Mouse (Mus musculus): ENCODE data around the gene B9d2. TPM values are rescaled to one million over a fixed set of nuclear protein-coding genes. Genes with fewer than 3 reads are reported as not detected.
A peak's percentile ranks its signal among the peaks of the same experiment; 100 is the strongest.

Gene B9d2
- polyA plus RNA-seq, 1 experiment from 2014 or later, result 30.3 TPM

DNA sequence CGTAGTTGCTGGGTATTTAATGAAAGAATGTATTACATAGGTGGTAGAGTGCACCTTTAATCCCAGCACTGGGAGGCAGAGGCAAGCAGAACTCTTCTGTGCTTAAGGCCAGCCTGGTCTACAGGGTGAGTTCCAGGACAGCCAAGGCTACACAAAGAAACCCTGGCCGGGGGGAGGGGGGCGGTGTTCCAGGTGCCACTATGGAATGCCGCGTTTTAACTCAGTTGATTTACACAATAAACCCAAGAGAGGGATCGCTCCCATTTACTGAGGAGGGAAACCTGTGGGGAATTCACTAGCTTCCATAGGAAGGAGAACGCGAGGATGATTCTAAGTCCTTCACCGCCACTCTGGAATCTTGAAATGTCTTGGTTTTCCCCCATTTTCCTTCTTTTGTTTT is 10.9 kb upstream of the B9d2 start:
- H3K4me2 ChIP-seq (ENCODE audit: low read depth, low read length), result no peak overlapping the region
- 79% methylated on average over 9 of the region's 9 CpGs for WGBS
- no peak overlapping the region for H3K27ac ChIP-seq (ENCODE audit: low read length)
- H3K27me3 ChIP-seq (ENCODE audit: control insufficient read depth, insufficient read depth, low read length), result peaks cover 12% of the 10 kb centered on the region
- no peak overlapping the region for H3K9ac ChIP-seq (ENCODE audit: low read length)
- H3K9me3 ChIP-seq (replicated peaks; ENCODE audit: control insufficient read depth, low read length), result no peaks in the 10 kb centered on the region
- H3K4me1 ChIP-seq (ENCODE audit: control insufficient read depth, insufficient read depth, low read length), result peaks cover 6% of the 10 kb centered on the region; the same call in 1 of the 2 replicates
- no peak overlapping the region for H3K4me3 ChIP-seq (ENCODE audit: low read length)
- ATAC-seq (replicated peaks; ENCODE audit: extremely low read depth, insufficient read depth, low FRiP score), result no peak
- H3K36me3 ChIP-seq (ENCODE audit: control insufficient read depth, insufficient read depth), result peaks cover 9% of the 10 kb centered on the region

- no peak for ATAC-seq (replicated peaks; ENCODE audit: extremely low read depth, insufficient read depth, low FRiP score)
- 80% methylated on average over 4 of the region's 4 CpGs for WGBS
Observed at GRCm38 (mm10) chr7:25670096-25670495, 10.5 kb upstream of the B9d2 start.

DNA sequence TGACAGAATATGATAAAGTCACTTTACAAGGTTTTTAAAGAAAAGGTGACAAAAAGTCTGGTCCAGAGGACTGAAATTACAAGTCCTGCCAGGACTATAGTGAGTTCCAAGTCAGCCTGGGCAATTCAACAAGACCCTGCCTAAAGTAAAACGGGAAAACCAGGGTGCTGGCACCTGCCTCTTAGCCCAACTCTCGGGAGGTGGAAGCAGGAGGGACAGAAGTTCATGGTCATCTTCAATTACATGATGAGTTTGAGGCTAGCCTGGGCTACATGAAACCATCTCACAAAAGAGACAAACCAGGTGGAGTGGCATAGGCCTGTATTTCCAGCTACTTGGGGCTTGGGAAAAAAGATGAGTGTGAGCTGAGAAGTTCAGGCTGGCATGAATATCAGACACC is 8.9 kb upstream of the B9d2 start:
- no peak for ATAC-seq (replicated peaks; ENCODE audit: extremely low read depth, insufficient read depth, low FRiP score)
- 40% methylated on average over 2 of the region's 2 CpGs for WGBS
- H3K36me3 ChIP-seq (ENCODE audit: control insufficient read depth, insufficient read depth), result peaks cover 5% of the 10 kb centered on the region
- no peak overlapping the region for H3K4me2 ChIP-seq (ENCODE audit: low read depth, low read length)
- H3K4me1 ChIP-seq (ENCODE audit: control insufficient read depth, insufficient read depth, low read length), result peaks cover 23% of the 10 kb centered on the region
- H3K27ac ChIP-seq (ENCODE audit: low read length), result no peak overlapping the region
- H3K4me3 ChIP-seq (ENCODE audit: low read length), result no peak overlapping the region
- H3K27me3 ChIP-seq (ENCODE audit: control insufficient read depth, insufficient read depth, low read length), result peaks cover 22% of the 10 kb centered on the region
- no peaks in the 10 kb centered on the region for H3K9me3 ChIP-seq (replicated peaks; ENCODE audit: control insufficient read depth, low read length)
- H3K9ac ChIP-seq (ENCODE audit: low read length), result no peak overlapping the region

More at GRCm38 (mm10) chr7:25670096-25670495, 10.5 kb upstream of the B9d2 start:
- Histone ChIP-seq H3K9me3 (replicated peaks; ENCODE audit: control insufficient read depth, low read length) (no peaks in the 10 kb centered on the region), H3K9ac (ENCODE audit: low read length) (no peak overlapping the region), H3K27me3 (ENCODE audit: control insufficient read depth, insufficient read depth, low read length) (peaks cover 17% of the 10 kb centered on the region), H3K4me3 (ENCODE audit: low read length) (no peak overlapping the region), H3K4me2 (ENCODE audit: low read depth, low read length) (no peak overlapping the region), H3K27ac (ENCODE audit: low read length) (no peak overlapping the region), H3K4me1 (ENCODE audit: control insufficient read depth, insufficient read depth, low read length) (peaks cover 11% of the 10 kb centered on the region), H3K36me3 (ENCODE audit: control insufficient read depth, insufficient read depth) (peaks cover 9% of the 10 kb centered on the region)

DNA sequence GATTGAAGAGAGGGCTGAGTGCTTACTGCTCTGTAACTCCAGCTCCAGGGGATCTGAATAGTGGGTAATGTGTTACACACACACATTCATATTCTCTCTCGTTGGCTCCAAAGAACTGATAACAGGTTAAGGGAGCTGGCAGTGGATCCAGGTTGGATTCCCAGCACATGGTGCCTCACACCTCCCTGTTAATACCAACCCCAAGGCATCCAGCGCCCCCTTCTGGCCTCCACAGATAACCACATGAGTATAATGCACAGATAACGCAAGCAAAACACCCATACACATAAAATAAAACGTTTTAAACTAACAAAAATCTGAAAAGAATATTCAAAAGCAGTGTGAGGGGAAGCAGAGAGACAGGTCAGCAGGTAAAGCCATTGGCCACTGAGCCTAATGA is 8.1 kb upstream of the B9d2 start:
- no peak overlapping the region for H3K4me2 ChIP-seq (ENCODE audit: low read depth, low read length)
- WGBS, result 47% methylated on average over 4 of the region's 4 CpGs
- ATAC-seq (replicated peaks; ENCODE audit: extremely low read depth, insufficient read depth, low FRiP score), result no peak
- H3K4me3 ChIP-seq (ENCODE audit: low read length), result no peak overlapping the region
- H3K9ac ChIP-seq (ENCODE audit: low read length), result no peak overlapping the region
- peaks cover 25% of the 10 kb centered on the region for H3K4me1 ChIP-seq (ENCODE audit: control insufficient read depth, insufficient read depth, low read length)
- H3K9me3 ChIP-seq (replicated peaks; ENCODE audit: control insufficient read depth, low read length), result no peaks in the 10 kb centered on the region
- 0 out of 2 replicates have a peak, but pooled peaks cover 3% of the 10 kb centered on the region for H3K36me3 ChIP-seq (ENCODE audit: control insufficient read depth, insufficient read depth)
- H3K27me3 ChIP-seq (ENCODE audit: control insufficient read depth, insufficient read depth, low read length), result peaks cover 22% of the 10 kb centered on the region
- no peak overlapping the region for H3K27ac ChIP-seq (ENCODE audit: low read length)

DNA sequence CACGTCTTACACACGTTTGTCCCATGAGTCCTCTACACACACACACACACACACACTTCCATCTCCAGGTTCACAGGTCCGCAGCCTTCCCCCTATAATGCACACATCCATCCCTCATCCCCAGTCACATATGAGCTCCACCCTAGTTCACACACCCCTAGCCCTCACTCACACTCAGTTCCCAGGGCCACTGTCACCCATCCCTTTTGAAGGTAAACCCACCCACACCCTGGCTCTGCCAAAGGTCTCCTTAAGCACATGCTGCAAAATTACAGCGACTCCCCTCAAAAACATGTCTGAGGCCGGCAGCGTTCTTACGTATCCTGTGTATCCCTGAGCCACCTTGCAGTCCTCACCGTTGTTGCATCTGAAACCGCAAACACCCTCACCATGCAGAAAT is 6.3 kb upstream of the B9d2 start:
- peak overlapping the region; percentile 75 for H3K4me2 ChIP-seq (ENCODE audit: low read depth, low read length)
- H3K27me3 ChIP-seq (ENCODE audit: control insufficient read depth, insufficient read depth, low read length), result peaks cover 22% of the 10 kb centered on the region

GRCm38 (mm10) chr7:25674719-25675300 is 5.8 kb upstream of the B9d2 start, which contains the start of gene Tmem91:
TSS of gene Tmem91 (minus strand) at chr7:25675166.
- Histone ChIP-seq H3K4me1 (ENCODE audit: control insufficient read depth, insufficient read depth, low read length) (peaks cover 25% of the 10 kb centered on the region), H3K36me3 (ENCODE audit: control insufficient read depth, insufficient read depth) (no peaks in the 10 kb centered on the region), H3K4me2 (ENCODE audit: low read depth, low read length) (peak within 1 kb of the TSS; percentile 75), H3K9ac (ENCODE audit: low read length) (peak within 1 kb of the TSS; percentile 53), H3K9me3 (replicated peaks; ENCODE audit: control insufficient read depth, low read length) (no peaks in the 10 kb centered on the region), H3K27ac (ENCODE audit: low read length) (no peak within 1 kb of the TSS), H3K4me3 (ENCODE audit: low read length) (peak within 1 kb of the TSS; percentile 46), H3K27me3 (ENCODE audit: control insufficient read depth, insufficient read depth, low read length) (peaks cover 22% of the 10 kb centered on the region)
- ATAC-seq (replicated peaks; ENCODE audit: extremely low read depth, insufficient read depth, low FRiP score), result no peak
- 3% methylated on average over 29 of the region's 29 CpGs for WGBS

More for the DNA sequence above, 6.3 kb upstream of the B9d2 start:
- Histone ChIP-seq H3K4me1 (ENCODE audit: control insufficient read depth, insufficient read depth, low read length) (peaks cover 25% of the 10 kb centered on the region), H3K4me3 (ENCODE audit: low read length) (peak overlapping the region; percentile 46), H3K9me3 (replicated peaks; ENCODE audit: control insufficient read depth, low read length) (no peaks in the 10 kb centered on the region), H3K9ac (ENCODE audit: low read length) (no peak overlapping the region), H3K27ac (ENCODE audit: low read length) (no peak overlapping the region), H3K36me3 (ENCODE audit: control insufficient read depth, insufficient read depth) (no peaks in the 10 kb centered on the region)
- WGBS, result 28% methylated on average over 9 of the region's 9 CpGs
- no peak for ATAC-seq (replicated peaks; ENCODE audit: extremely low read depth, insufficient read depth, low FRiP score)

GRCm38 (mm10) chr7:25675405-25675804 is 5.2 kb upstream of the B9d2 start:
- no peak overlapping the region for H3K27ac ChIP-seq (ENCODE audit: low read length)

DNA sequence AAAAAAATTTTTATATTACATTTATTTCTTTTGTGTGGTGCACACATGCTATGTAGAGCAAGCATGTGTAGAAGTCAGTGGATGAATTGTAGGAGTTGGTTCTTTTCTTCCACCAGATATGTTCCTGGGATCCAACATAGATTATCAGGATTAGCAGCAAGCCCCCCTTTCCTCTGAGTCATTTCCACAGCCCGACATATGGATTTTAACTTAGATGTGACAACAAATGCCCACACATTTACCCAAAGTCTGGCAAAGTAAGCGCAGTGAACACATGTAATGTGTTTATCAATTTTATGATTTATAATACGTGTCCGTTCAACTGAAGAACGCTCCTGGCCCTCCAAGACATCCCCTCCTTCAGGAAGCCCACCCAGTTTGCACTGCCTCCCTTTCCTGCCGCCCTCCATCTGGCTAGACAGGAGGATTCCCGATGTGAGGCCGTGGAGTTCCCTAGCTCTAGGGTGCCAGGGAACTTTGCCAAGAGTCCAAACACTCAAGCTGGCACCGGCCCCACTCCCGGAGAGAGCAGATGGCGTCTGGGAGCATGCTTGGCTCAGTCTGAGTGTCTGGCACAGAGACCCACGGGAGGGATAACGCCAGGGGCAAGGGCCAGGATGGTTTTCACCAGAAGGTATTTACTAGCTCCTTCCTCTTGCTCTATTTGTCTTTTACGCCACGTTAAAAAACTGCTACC is 4.3 kb upstream of the B9d2 start:
- Histone ChIP-seq H3K27ac (ENCODE audit: low read length) (peak overlapping the region; percentile 42), H3K27me3 (ENCODE audit: control insufficient read depth, insufficient read depth, low read length) (peaks cover 22% of the 10 kb centered on the region), H3K4me1 (ENCODE audit: control insufficient read depth, insufficient read depth, low read length) (peaks cover 31% of the 10 kb centered on the region), H3K4me3 (ENCODE audit: low read length) (no peak overlapping the region), H3K9me3 (replicated peaks; ENCODE audit: control insufficient read depth, low read length) (no peaks in the 10 kb centered on the region), H3K4me2 (ENCODE audit: low read depth, low read length) (no peak overlapping the region), H3K36me3 (ENCODE audit: control insufficient read depth, insufficient read depth) (no peaks in the 10 kb centered on the region), H3K9ac (ENCODE audit: low read length) (no peak overlapping the region)
- 39% methylated on average over 15 of the region's 15 CpGs for WGBS
- ATAC-seq (replicated peaks; ENCODE audit: extremely low read depth, insufficient read depth, low FRiP score), result peak; percentile 11; the same call in 1 of the 2 replicates

More at GRCm38 (mm10) chr7:25675405-25675804, 5.2 kb upstream of the B9d2 start:
- ATAC-seq (replicated peaks; ENCODE audit: extremely low read depth, insufficient read depth, low FRiP score), result no peak
- H3K4me3 ChIP-seq (ENCODE audit: low read length), result no peak overlapping the region; the same call in 1 of the 2 replicates
- no peaks in the 10 kb centered on the region for H3K9me3 ChIP-seq (replicated peaks; ENCODE audit: control insufficient read depth, low read length)
- H3K36me3 ChIP-seq (ENCODE audit: control insufficient read depth, insufficient read depth), result no peaks in the 10 kb centered on the region
- no peak overlapping the region for H3K9ac ChIP-seq (ENCODE audit: low read length)
- H3K4me2 ChIP-seq (ENCODE audit: low read depth, low read length), result peak overlapping the region; percentile 75
- peaks cover 30% of the 10 kb centered on the region for H3K4me1 ChIP-seq (ENCODE audit: control insufficient read depth, insufficient read depth, low read length)
- peaks cover 22% of the 10 kb centered on the region for H3K27me3 ChIP-seq (ENCODE audit: control insufficient read depth, insufficient read depth, low read length)
- WGBS, result 39% methylated on average over 6 of the region's 6 CpGs

GRCm38 (mm10) chr7:25677013-25677412 is 3.6 kb upstream of the B9d2 start:
- H3K9me3 ChIP-seq (replicated peaks; ENCODE audit: control insufficient read depth, low read length), result no peaks in the 10 kb centered on the region
- H3K36me3 ChIP-seq (ENCODE audit: control insufficient read depth, insufficient read depth), result no peaks in the 10 kb centered on the region
- ATAC-seq (replicated peaks; ENCODE audit: extremely low read depth, insufficient read depth, low FRiP score), result no peak
- H3K27me3 ChIP-seq (ENCODE audit: control insufficient read depth, insufficient read depth, low read length), result peaks cover 22% of the 10 kb centered on the region
- WGBS, result 89% methylated on average over 7 of the region's 7 CpGs
- H3K27ac ChIP-seq (ENCODE audit: low read length), result peak overlapping the region; percentile 42; the same call in 1 of the 2 replicates
- H3K4me2 ChIP-seq (ENCODE audit: low read depth, low read length), result no peak overlapping the region
- H3K4me3 ChIP-seq (ENCODE audit: low read length), result no peak overlapping the region
- H3K4me1 ChIP-seq (ENCODE audit: control insufficient read depth, insufficient read depth, low read length), result peaks cover 31% of the 10 kb centered on the region
- no peak overlapping the region for H3K9ac ChIP-seq (ENCODE audit: low read length)
